Mouse (Mus musculus): ENCODE measurements around the gene Pcbp1. TPM values are rescaled to one million over a fixed set of nuclear protein-coding genes. Genes with fewer than 3 reads are reported as not detected.
A peak's percentile ranks its signal among the peaks of the same experiment; 100 is the strongest.

Pcbp1 gene
- polyA plus RNA-seq, 1 experiment from 2014 or later: 240 TPM

GRCm38 (mm10) chr6:86523755-86524434 lies 2.2 kb downstream of the Pcbp1 start:
- in situ Hi-C loops (cut with MboI; ENCODE audit: low pct_unique_long_range_greater_than_20kb): no loop called here
- CTCF ChIA-PET: interaction anchor here (0.8 kb wide), 1 partner anchor 55 kb away, joined by 3 read pairs; no protein-coding TSS in a partner anchor
- no peak for ATAC-seq
- H3K27me3 ChIP-seq: no peaks in the 10 kb centered on the region
- no peak for TF ChIP-seq CTCF (IDR thresholded peaks at IDR 0.05)
- DNase-seq (ENCODE audit: low read depth, low spot score): no peak
- POLR2A ChIA-PET: interaction anchor here (0.5 to 3.1 kb wide), 5 partner anchors 29 to 85 kb away, joined by 3 to 29 read pairs (median 5); no protein-coding TSS in a partner anchor

GRCm38 (mm10) chr6:86523242-86523754 lies 2.8 kb downstream of the Pcbp1 start:
- TF ChIP-seq CTCF (IDR thresholded peaks at IDR 0.05): no peak
- no peak for DNase-seq (ENCODE audit: low read depth, low spot score)
- no peak for ATAC-seq
- ChIA-PET POLR2A (interaction anchor here (1.7 to 3.1 kb wide), 2 partner anchors 46 to 49 kb away, joined by 5 to 29 read pairs; no protein-coding TSS in a partner anchor), CTCF (interaction anchor here (0.8 kb wide), 1 partner anchor 55 kb away, joined by 3 read pairs; no protein-coding TSS in a partner anchor)
- no peaks in the 10 kb centered on the region for H3K27me3 ChIP-seq
- in situ Hi-C loops (cut with MboI; ENCODE audit: low pct_unique_long_range_greater_than_20kb): no loop called here

DNA sequence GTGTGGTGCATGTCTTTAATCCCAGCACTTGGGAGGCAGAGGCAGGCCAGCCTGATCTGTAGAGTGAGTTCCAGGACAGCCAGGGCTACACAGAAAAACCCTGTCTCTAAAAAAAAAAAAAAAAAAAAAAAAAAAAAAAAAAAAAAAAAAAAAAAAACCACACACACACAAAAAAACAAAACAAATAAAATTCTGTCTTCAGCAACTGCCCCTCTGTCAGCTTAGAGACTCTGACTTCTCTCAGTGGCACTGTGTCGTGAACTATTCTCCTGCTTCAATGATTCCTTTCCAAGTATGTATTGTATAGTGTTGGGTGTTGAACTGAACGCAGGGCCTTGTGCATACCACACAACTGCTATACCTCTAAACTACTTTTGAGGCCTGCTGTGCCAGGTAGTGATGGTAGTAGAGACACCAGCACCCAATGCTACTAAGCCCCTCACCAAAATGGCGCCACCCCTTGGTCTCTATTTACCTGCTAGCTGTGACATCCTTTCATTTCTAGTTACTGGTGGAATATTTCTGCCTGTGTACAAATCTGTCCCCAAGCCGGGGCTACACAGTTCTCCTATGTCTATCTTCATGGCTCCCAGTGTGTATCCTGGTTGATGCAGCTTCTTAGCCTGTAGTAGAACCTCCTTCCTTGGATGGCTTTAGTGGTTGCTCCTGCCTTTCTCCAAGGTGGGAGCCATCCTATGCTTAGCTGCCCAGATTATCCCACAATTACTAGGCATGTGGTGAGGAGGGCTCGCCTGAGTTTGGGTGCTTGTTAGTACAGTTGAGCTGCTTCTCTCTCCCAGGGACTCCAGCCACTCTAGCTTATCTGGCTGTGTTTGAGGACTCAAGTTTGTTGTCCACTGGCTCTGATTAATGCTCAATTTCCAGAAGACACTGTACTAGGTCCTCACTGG lies 3.9 kb downstream of the Pcbp1 start:
- in situ Hi-C loops (cut with MboI; ENCODE audit: low pct_unique_long_range_greater_than_20kb): no loop called here
- ATAC-seq (no peak), DNase-seq (ENCODE audit: low read depth, low spot score) (no peak)
- no peak for TF ChIP-seq CTCF (IDR thresholded peaks at IDR 0.05)
- ChIA-PET POLR2A (interaction anchor here (0.6 to 0.9 kb wide), 2 partner anchors 42 to 152 kb away, joined by 3 to 4 read pairs; no protein-coding TSS in a partner anchor), CTCF (interaction anchor here (0.9 kb wide), 1 partner anchor 8 kb away, joined by 3 read pairs; no protein-coding TSS in a partner anchor)
- no peaks in the 10 kb centered on the region for H3K27me3 ChIP-seq

GRCm38 (mm10) chr6:86519767-86520345 lies 6.3 kb downstream of the Pcbp1 start:
- no peak for TF ChIP-seq CTCF (IDR thresholded peaks at IDR 0.05)
- no peak for ATAC-seq
- DNase-seq (ENCODE audit: low read depth, low spot score): no peak
- ChIA-PET POLR2A (no interaction called here), CTCF (no interaction called here)
- in situ Hi-C loops (cut with MboI; ENCODE audit: low pct_unique_long_range_greater_than_20kb): no loop called here
- H3K27me3 ChIP-seq: no peaks in the 10 kb centered on the region

GRCm38 (mm10) chr6:86516021-86516420 lies 10.1 kb downstream of the Pcbp1 start:
- in situ Hi-C loops (cut with MboI; ENCODE audit: low pct_unique_long_range_greater_than_20kb): no loop called here
- no peaks in the 10 kb centered on the region for H3K27me3 ChIP-seq
- no peak for TF ChIP-seq CTCF (IDR thresholded peaks at IDR 0.05)
- ChIA-PET CTCF (interaction anchor here (0.8 kb wide), 1 partner anchor 40 kb away, joined by 3 read pairs; no protein-coding TSS in a partner anchor), POLR2A (no interaction called here)
- DNase-seq (ENCODE audit: low read depth, low spot score): no peak
- ATAC-seq: no peak

DNA sequence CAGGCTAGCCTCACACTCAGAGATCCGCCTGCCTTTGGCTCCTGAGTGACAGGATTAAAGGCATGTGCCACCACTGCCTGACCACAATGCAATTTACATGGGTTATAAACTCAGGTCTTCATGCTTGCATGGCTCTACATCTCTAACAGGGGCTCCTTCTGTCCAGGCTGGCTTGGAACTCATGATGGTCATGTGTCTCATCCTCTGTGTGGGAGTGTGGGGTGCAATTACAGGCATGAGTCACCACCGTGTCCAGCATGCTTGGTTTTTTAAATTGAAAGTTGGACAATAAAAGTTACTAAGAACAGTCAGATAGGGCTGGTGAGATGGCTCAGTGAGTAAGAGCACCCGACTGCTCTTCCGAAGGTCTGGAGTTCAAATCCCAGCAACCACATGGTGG lies 12.8 kb downstream of the Pcbp1 start:
- TF ChIP-seq CTCF (IDR thresholded peaks at IDR 0.05): no peak
- ATAC-seq: peak; percentile 31
- in situ Hi-C loops (cut with MboI; ENCODE audit: low pct_unique_long_range_greater_than_20kb): loop anchor here (5.0 kb wide), 1 partner anchor 36 kb away; no protein-coding TSS in a partner anchor
- no peaks in the 10 kb centered on the region for H3K27me3 ChIP-seq
- ChIA-PET CTCF (interaction anchor here (0.6 to 1.4 kb wide), 2 partner anchors 9 to 42 kb away, joined by 3 to 4 read pairs; no protein-coding TSS in a partner anchor), POLR2A (no interaction called here)
- DNase-seq (ENCODE audit: low read depth, low spot score): peak; percentile 47

GRCm38 (mm10) chr6:86510979-86511378 lies 15.1 kb downstream of the Pcbp1 start:
- DNase-seq (ENCODE audit: low read depth, low spot score) (no peak), ATAC-seq (no peak)
- no peak for TF ChIP-seq CTCF (IDR thresholded peaks at IDR 0.05)
- in situ Hi-C loops (cut with MboI; ENCODE audit: low pct_unique_long_range_greater_than_20kb): loop anchor here (5.0 kb wide), 1 partner anchor 34 kb away; no protein-coding TSS in a partner anchor
- H3K27me3 ChIP-seq: no peaks in the 10 kb centered on the region
- ChIA-PET POLR2A (no interaction called here), CTCF (no interaction called here)

DNA sequence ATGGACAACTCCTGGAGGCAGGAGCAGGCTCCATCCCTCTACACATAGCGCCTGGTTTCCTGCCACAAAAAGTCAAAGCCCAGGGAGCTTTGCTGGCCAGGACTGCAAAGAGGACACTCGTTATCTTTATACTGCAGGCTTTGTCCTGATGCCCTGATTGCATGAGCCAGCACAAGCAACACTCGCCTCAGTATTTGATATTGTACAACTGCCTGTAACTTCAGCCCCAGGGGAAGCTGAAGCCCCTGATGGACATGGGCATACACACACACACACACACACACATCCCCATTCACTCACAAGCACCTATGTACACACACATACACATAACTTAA lies 16.3 kb downstream of the Pcbp1 start:
- in situ Hi-C loops (cut with MboI; ENCODE audit: low pct_unique_long_range_greater_than_20kb): loop anchor here (5.0 kb wide), 1 partner anchor 33 kb away; no protein-coding TSS in a partner anchor
- no peak for TF ChIP-seq CTCF (IDR thresholded peaks at IDR 0.05)
- DNase-seq (ENCODE audit: low read depth, low spot score) (no peak), ATAC-seq (no peak)
- ChIA-PET POLR2A (no interaction called here), CTCF (no interaction called here)
- no peaks in the 10 kb centered on the region for H3K27me3 ChIP-seq

DNA sequence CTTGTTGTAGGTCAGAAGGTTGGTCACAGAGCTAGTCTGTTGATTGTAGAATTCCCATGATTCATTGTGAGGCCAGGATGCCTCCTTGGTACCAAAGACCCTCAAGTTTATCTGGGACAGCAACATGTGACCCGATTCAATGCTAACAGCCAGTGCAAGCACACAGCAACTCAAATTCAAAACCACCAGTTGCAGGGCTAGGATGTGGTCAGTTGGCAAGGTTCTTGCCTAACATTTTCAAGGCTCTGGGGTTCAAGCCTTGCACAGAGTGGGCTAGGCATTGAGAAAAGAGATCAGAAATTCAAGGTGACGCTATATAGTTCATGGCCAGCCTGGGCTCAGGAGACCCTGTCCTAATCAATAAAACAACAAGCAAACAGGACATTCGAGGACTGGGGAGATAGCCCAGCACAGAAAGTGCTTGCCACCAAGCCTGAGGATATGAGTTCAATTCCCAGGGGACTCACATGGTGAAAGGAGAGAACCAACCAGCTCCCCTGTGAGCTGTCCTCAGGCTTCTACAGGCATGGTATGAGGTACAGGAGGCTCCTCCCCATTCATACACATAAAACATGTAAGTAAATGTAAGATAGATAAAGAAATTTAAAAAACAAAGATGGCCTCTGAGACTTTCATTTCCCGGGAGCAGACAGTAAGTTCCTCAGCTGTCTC lies 16.8 kb downstream of the Pcbp1 start:
- DNase-seq (ENCODE audit: low read depth, low spot score) (no peak), ATAC-seq (no peak)
- in situ Hi-C loops (cut with MboI; ENCODE audit: low pct_unique_long_range_greater_than_20kb): no loop called here
- ChIA-PET CTCF (no interaction called here), POLR2A (no interaction called here)
- no peaks in the 10 kb centered on the region for H3K27me3 ChIP-seq
- TF ChIP-seq CTCF (IDR thresholded peaks at IDR 0.05): no peak

DNA sequence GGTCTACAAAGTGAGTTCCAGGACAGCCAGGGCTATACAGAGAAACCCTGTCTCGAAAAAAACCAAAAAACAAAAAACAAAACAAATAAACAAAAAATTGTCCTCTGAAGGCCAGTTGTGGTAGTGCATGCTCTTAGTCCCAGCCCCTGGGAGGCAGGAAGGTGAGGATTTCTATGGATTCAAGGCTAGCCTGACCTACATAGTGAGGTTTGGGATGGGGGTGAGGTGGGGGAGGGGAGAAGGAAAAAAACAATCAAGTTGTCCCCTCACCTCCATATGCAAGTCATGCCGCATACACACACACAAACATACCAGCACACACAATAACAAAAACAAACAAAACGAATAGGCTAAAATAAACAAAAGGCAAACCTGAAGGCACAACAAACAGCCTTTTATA lies 17.4 kb downstream of the Pcbp1 start:
- in situ Hi-C loops (cut with MboI; ENCODE audit: low pct_unique_long_range_greater_than_20kb): no loop called here
- H3K27me3 ChIP-seq: no peaks in the 10 kb centered on the region
- CTCF ChIA-PET: no interaction called here
- no peak for ATAC-seq
- no peak for DNase-seq (ENCODE audit: low read depth, low spot score)
- POLR2A ChIA-PET: no interaction called here
- TF ChIP-seq CTCF (IDR thresholded peaks at IDR 0.05): no peak

Data from Patski (cell line).